Mouse (Mus musculus) CH12.LX (cell line): ENCODE measurements around the gene Tmem140.

Source experiments
- ELF1 ChIP-seq: IDR thresholded peaks from 2 replicates; pipeline ENCODE4 v1.6.1; 2014; ENCODE audit warnings: low read depth, mild to moderate bottlenecking, inconsistent platforms, low read length, improper control_type of control experiment
- POLR2A ChIP-seq: IDR thresholded peaks from 2 replicates; pipeline ENCODE4 v1.6.1; 2011; ENCODE audit warnings: low read depth, mild to moderate bottlenecking, improper control_type of control experiment, low read length

DNA sequence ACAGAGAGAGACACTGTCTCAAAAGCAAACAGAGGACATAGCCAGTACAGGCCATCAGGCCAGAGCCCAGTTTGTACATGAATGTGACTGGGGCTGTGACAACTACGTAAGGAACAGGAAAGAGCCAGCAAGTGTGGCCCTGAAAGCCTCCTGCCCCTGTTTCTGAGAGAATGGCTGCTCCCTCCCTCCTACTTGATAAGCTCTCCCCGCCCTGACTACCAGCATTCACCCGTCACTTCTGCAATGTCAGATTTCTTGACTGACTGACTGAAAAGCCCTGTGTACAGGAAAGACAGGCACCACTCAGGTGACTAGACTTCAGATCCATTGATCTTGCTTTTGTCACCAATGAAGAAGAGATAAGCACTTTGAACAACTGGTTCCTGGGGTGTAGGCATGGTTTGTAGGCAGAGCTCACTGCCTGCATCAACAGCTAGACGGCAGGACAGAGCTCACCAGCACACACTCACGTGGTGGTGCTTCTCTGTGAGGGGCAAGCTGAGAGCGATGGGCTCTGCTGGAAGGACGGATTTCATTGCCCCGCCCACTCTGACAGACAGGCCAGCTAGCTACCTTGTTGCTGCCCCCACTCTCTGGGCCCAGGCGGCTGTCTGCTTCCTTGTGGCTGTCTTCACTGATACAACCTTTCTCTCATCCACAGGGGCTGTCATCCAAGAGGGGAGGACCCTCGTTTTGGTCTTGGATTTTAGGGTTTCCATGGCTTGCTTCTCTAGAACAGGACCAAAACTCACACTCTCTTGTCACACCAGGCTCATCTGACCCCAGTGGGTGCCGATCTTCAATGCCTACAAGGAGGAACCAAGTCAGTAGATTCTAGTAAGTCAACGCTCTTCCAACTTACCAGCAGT is 13.3 kb downstream of the Tmem140 start:
- TF ChIP-seq ELF1, result no peak
- no peak for TF ChIP-seq POLR2A
